Mouse (Mus musculus) olfactory bulb, adult 2 months (tissue): ENCODE measurements at regions not wholly inside any gene's neighbourhood (a gene's known extent, or its start where the extent isn't known, plus 50 kb on each side); places are given as distances from the start of the nearest gene placed in this dataset.

ENCODE experiments used
- H3K27ac ChIP-seq: fragments of 200-500 bp; 2 replicates; pipeline ENCODE4 v1.5.1; 2012; ENCODE audit warnings: low read depth, low read length; ENCODE audit not compliant: insufficient read depth
- H3K4me1 ChIP-seq: fragments of 200-500 bp; 2 replicates; pipeline ENCODE4 v1.6.1; 2012; ENCODE audit warnings: low read length; ENCODE audit not compliant: control insufficient read depth, insufficient read depth
- H3K4me3 ChIP-seq: fragments of 200-500 bp; 2 replicates; pipeline ENCODE4 v1.5.1; 2012; ENCODE audit warnings: mild to moderate bottlenecking, low read depth, low read length, moderate library complexity; ENCODE audit not compliant: insufficient read depth
- CTCF ChIP-seq: fragments of 200-500 bp; IDR thresholded peaks from 2 replicates; pipeline ENCODE4 v1.5.1; 2012; ENCODE audit warnings: low read depth, mild to moderate bottlenecking, low read length, moderate library complexity; ENCODE audit not compliant: insufficient read depth
- POLR2A ChIP-seq: fragments of 200-500 bp; IDR thresholded peaks from 2 replicates; pipeline ENCODE4 v1.6.1; 2012; ENCODE audit warnings: mild to moderate bottlenecking, low read depth, low read length, moderate library complexity; ENCODE audit not compliant: insufficient read depth
- WGBS: fragments of 180-500 bp; shearing (Covaris S2); methylation state at CpG from one replicate; pipeline ENCODE4 v1.1.7; 2018; 5-methylcytosine and 5-hydroxymethylcytosine counted together

GRCm38 (mm10) chr15:60701273-60701672 lies 152.3 kb downstream of the Fam84b start:
- no peaks in the 10 kb centered on the region for H3K4me1 ChIP-seq
- TF ChIP-seq POLR2A: no peak
- no peak for TF ChIP-seq CTCF
- H3K27ac ChIP-seq: no peak overlapping the region
- no peak overlapping the region for H3K4me3 ChIP-seq

DNA sequence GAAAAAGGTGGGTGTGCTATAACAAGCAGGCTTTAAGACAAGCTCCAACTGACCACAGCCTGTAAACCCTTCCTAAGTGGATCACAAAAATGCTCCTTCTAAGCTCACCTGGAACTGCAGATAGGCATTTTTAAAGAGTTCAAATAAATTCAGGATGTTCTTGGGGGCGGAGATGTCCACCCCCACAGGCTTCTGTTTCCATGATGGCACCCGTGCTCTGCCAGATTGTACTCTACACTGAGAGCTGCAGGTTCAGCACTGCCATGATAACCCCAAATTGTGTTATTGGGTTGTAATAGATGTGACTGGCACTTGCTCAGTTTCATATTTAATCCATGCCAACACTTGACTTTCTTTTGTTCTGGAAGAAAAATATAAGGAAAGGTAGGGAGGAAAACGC lies 158.8 kb downstream of the Fam84b start:
- TF ChIP-seq CTCF (no peak), POLR2A (no peak)
- Histone ChIP-seq H3K27ac (no peak overlapping the region), H3K4me3 (no peak overlapping the region), H3K4me1 (no peaks in the 10 kb centered on the region)
- 96% methylated on average over 3 of the region's 3 CpGs for WGBS

- WGBS: 78% methylated on average over 7 of the region's 7 CpGs
- TF ChIP-seq POLR2A (no peak), CTCF (no peak)
- Histone ChIP-seq H3K27ac (no peak overlapping the region), H3K4me3 (no peak overlapping the region), H3K4me1 (no peaks in the 10 kb centered on the region)
These were observed 159.7 kb downstream of the Fam84b start for GRCm38 (mm10) chr15:60693751-60694500.

- H3K4me1 ChIP-seq: no peaks in the 10 kb centered on the region
- H3K27ac ChIP-seq: no peak overlapping the region
- TF ChIP-seq POLR2A (no peak), CTCF (no peak)
- 65% methylated on average over 6 of the region's 6 CpGs for WGBS
- no peak overlapping the region for H3K4me3 ChIP-seq
These were observed 160.6 kb downstream of the Fam84b start for GRCm38 (mm10) chr15:60692718-60693597.

DNA sequence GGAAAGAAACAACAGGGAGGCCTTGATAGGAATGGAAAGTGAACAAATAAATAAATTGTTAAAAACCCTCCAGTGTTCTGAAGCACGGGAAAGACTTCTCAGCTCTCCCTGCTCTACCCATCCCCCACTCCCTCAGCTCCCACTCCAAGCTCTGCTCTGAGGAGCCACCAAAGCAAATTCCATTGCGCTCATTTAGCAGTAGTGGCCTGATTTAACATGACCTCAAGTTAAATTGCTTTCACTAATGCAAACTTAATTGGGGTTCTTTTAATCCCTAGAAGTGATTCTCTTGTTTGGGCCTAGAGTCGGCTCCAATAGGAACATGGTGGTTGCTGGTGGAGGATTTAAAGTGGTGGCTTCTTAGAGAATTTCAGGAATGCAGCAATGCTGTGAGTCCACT lies 161.4 kb downstream of the Fam84b start:
- H3K27ac ChIP-seq: no peak overlapping the region
- 31% methylated on average over 3 of the region's 3 CpGs for WGBS
- no peak for TF ChIP-seq CTCF
- TF ChIP-seq POLR2A: no peak
- no peak overlapping the region for H3K4me3 ChIP-seq
- no peaks in the 10 kb centered on the region for H3K4me1 ChIP-seq

- H3K4me3 ChIP-seq: no peak overlapping the region
- no peaks in the 10 kb centered on the region for H3K4me1 ChIP-seq
- 91% methylated on average over 3 of the region's 3 CpGs for WGBS
- H3K27ac ChIP-seq: no peak overlapping the region
- TF ChIP-seq CTCF: no peak
- TF ChIP-seq POLR2A: no peak
These were observed 176.2 kb downstream of the Fam84b start for GRCm38 (mm10) chr15:60677397-60677796.

DNA sequence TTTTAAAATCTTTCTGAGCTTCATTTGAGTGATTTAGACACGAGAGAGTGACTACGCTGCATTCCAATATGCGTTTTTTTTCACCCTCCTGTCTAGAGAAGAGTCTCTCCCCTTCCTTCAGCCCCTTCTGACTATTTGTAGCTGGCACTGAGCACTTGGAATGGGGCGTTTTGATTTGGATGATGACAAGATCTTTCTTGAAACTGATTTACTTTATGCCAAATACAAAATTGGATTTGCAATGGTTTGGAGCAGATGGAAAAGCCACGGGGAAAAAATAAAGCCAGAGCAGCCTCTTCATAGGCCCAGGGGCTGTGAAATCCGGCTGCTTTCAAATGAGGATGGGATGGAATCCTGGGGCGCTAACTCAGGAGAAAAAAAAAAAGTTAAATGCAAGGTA lies 196.0 kb downstream of the Fam84b start:
- H3K27ac ChIP-seq: no peak overlapping the region
- 69% methylated on average over 7 of the region's 7 CpGs for WGBS
- no peaks in the 10 kb centered on the region for H3K4me1 ChIP-seq
- H3K4me3 ChIP-seq: no peak overlapping the region
- TF ChIP-seq CTCF (no peak), POLR2A (no peak)

DNA sequence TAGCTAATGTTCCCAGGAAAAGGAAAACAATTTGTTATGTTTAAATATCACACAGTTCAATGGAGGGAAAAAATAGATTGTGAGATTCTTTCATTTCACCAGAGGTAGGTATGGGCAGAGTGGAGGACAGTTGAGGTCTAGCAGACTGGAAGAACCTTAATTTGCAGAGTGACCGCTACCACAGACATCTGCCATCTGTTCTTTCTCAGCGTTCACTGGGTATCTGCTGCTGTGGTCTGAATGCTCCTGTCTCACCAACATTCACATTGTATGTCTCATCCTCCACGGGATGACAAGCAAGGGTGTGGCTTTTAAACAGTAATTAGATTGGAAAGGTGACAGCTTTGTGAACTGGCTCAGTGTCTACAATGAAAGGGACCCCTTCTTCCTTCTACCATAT lies 198.5 kb downstream of the Fam84b start:
- WGBS: 89% methylated on average over 3 of the region's 3 CpGs
- no peak for TF ChIP-seq POLR2A
- no peak for TF ChIP-seq CTCF
- H3K4me3 ChIP-seq: no peak overlapping the region

DNA sequence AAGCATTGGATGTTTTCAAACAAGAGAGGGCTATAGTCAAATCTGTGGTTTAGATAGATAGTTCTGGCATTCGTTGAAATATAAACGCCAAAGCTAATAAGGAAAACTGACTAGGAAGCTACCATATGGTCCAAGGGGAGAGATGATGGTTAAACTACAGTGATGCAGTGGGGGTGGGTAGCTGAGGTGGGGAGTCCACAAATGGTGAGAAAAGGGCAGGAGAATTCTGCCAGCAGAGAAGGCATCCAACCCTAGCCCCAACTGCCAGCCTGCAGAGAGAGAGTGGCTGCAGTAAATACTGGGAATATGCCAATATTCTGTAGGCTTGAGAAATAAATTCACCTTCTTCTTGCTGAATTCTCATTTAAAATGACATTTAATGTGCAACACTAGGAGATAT lies 204.3 kb downstream of the Fam84b start:
- 83% methylated on average over 2 of the region's 2 CpGs for WGBS
- TF ChIP-seq CTCF (no peak), POLR2A (no peak)
- H3K4me1 ChIP-seq: no peaks in the 10 kb centered on the region
- no peak overlapping the region for H3K27ac ChIP-seq
- no peak overlapping the region for H3K4me3 ChIP-seq

More for the DNA sequence above, 198.5 kb downstream of the Fam84b start:
- H3K27ac ChIP-seq: no peak overlapping the region
- no peaks in the 10 kb centered on the region for H3K4me1 ChIP-seq
